Mouse (Mus musculus): Measurements from ENCODE around the gene Zdhhc24.

DNA sequence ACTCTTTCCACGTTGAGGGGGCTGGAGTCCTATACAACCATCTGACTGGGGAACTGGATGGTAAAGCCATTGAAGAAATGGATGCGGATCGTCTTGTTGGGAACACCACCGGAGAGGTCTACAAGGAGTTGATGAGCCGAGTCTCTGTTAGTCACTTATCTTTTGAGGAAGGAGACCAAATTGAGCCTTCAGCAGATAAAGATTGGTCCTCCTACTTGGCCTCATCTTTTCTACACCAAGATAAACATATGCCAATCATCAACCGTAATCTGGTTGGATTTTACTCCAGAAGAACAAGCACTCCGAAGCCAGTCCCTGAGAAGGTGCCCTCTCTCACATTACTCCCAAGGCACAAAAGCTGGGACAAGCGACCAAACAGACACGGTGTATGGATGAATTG lies 37.6 kb upstream of the Zdhhc24 start:
- TF ChIP-seq E2F4 (IDR thresholded peaks at IDR 0.05; ENCODE audit: insufficient read depth) (no peak), POLR2A (IDR thresholded peaks at IDR 0.05; ENCODE audit: insufficient read length, low read depth) (no peak)
